In genomic region chr19:43884668-43885498, GRCm38 (mm10) we compare ENCODE assay signal across 17 mouse cellular contexts. TPM values are rescaled to one million over a fixed set of nuclear protein-coding genes. Genes with fewer than 3 reads are reported as not detected.
DNase-seq lines count a peak whose midpoint lies in the region; ATAC-seq lines count a peak whose summit lies in the region.
"Had no signal": no experiment of that assay in that cellular context is flagged by ENCODE, and none has a peak within 500 bp of the region (broad histone marks: within the 10 kb centered on the region; RNA-seq: fewer than 3 reads in every experiment).

No protein-coding gene starts in this region.

- intact Hi-C loops in heart, postnatal 36 days (cut with DNase I) = no loop called here

- no peaks in the 10 kb centered on the region for H3K27me3 ChIP-seq in heart, embryonic 12.5 days (replicated peaks)
- no peaks in the 10 kb centered on the region for H3K27me3 ChIP-seq in intestine, embryonic 16.5 days (replicated peaks; ENCODE audit: control insufficient read depth, insufficient read depth, low read length)
- no peaks in the 10 kb centered on the region for H3K27me3 ChIP-seq in embryonic facial prominence, embryonic 10.5 days (replicated peaks; ENCODE audit: low read depth, poor library complexity, severe bottlenecking)
- H3K27me3 ChIP-seq: limb, embryonic 12.5 days; midbrain, embryonic 13.5 days had no signal

- 65% methylated on average over 13 of the region's 13 CpGs for WGBS in heart, embryonic 12.5 days
- WGBS in intestine, embryonic 16.5 days = 44% methylated on average over 13 of the region's 13 CpGs
- WGBS in embryonic facial prominence, embryonic 10.5 days = 81% methylated on average over 13 of the region's 13 CpGs

- no peak overlapping the region for H3K4me3 ChIP-seq in heart, embryonic 12.5 days
- peak overlapping the region; percentile 18 for H3K4me3 ChIP-seq in intestine, embryonic 16.5 days (ENCODE audit: low read length)
- no peak overlapping the region for H3K4me3 ChIP-seq in embryonic facial prominence, embryonic 10.5 days
- H3K4me3 ChIP-seq: limb, embryonic 12.5 days; midbrain, embryonic 13.5 days had no signal

- no peaks in the 10 kb centered on the region for H3K36me3 ChIP-seq in heart, embryonic 12.5 days
- no peaks in the 10 kb centered on the region for H3K36me3 ChIP-seq in intestine, embryonic 16.5 days (ENCODE audit: control insufficient read depth, insufficient read depth, low read length)
- H3K36me3 ChIP-seq in embryonic facial prominence, embryonic 10.5 days (replicated peaks) = no peaks in the 10 kb centered on the region
- H3K36me3 ChIP-seq: midbrain, embryonic 13.5 days had no signal

- no peak overlapping the region for H3K4me2 ChIP-seq in heart, embryonic 12.5 days
- H3K4me2 ChIP-seq in intestine, embryonic 16.5 days (ENCODE audit: low read depth, low read length) = peak overlapping the region; percentile 44
- H3K4me2 ChIP-seq: limb, embryonic 12.5 days; midbrain, embryonic 13.5 days had no signal

- H3K27ac ChIP-seq in heart, embryonic 12.5 days (ENCODE audit: poor library complexity, severe bottlenecking) = no peak overlapping the region
- H3K27ac ChIP-seq in intestine, embryonic 16.5 days (ENCODE audit: low read length) = peak overlapping the region; percentile 76
- no peak overlapping the region for H3K27ac ChIP-seq in embryonic facial prominence, embryonic 10.5 days (replicated peaks)
- H3K27ac ChIP-seq: limb, embryonic 12.5 days; midbrain, embryonic 13.5 days had no signal

- H3K9ac ChIP-seq in heart, embryonic 12.5 days = no peak overlapping the region
- 0 out of 2 replicates have a peak overlapping the region, but pooled peaks have one; percentile 46 for H3K9ac ChIP-seq in intestine, embryonic 16.5 days (ENCODE audit: low read depth, low read length)
- H3K9ac ChIP-seq: limb, embryonic 12.5 days; midbrain, embryonic 13.5 days had no signal

- peak; percentile 56; the same call in 1 of the 2 replicates for ATAC-seq in heart, embryonic 12.5 days (ENCODE audit: insufficient number of reproducible peaks, low FRiP score)
- ATAC-seq in intestine, embryonic 16.5 days = peak; percentile 40
- peak; percentile 78 for ATAC-seq in megakaryocyte progenitor cell, adult 5-6 weeks (replicated peaks; ENCODE audit: poor library complexity)
- ATAC-seq: midbrain, embryonic 13.5 days had no signal

- H3K9me3 ChIP-seq in heart, embryonic 12.5 days (replicated peaks) = no peaks in the 10 kb centered on the region
- no peaks in the 10 kb centered on the region for H3K9me3 ChIP-seq in intestine, embryonic 16.5 days (ENCODE audit: control insufficient read depth, low read length)
- H3K9me3 ChIP-seq in embryonic facial prominence, embryonic 10.5 days = peaks cover 4% of the 10 kb centered on the region; the same call in 1 of the 2 replicates
- H3K9me3 ChIP-seq: midbrain, embryonic 13.5 days had no signal

- H3K4me1 ChIP-seq in heart, embryonic 12.5 days (replicated peaks) = peaks cover 32% of the 10 kb centered on the region
- H3K4me1 ChIP-seq in intestine, embryonic 16.5 days (ENCODE audit: control insufficient read depth, insufficient read depth, low read length) = peaks cover 46% of the 10 kb centered on the region
- H3K4me1 ChIP-seq in embryonic facial prominence, embryonic 10.5 days = peaks cover 41% of the 10 kb centered on the region

- no peak for DNase-seq in heart, postnatal 36 days
- DNase-seq in A20 (ENCODE audit: low read depth, low spot score) = peak; percentile 44
- no peak for DNase-seq in right cerebral cortex, postnatal 10 days (ENCODE audit: low spot score in 2 of 2)
- no peak for DNase-seq in embryonic facial prominence, embryonic 10.5 days (ENCODE audit: low spot score)
- DNase-seq in embryo, embryonic 9.5 days (ENCODE audit: extremely low spot score) = no peak
- DNase-seq: adrenal gland, postnatal 25 days; cerebellum, adult 11-12 months; embryo, embryonic 11 days; heart, adult 11 months; heart, postnatal 4 days; kidney, adult 9 months; thymus, adult 2 months had no signal

RNA-seq across cellular contexts. Expression of gene Dnmbp, which starts 55.1 kb away (rescaled TPM):
- 11.8 and 11.9 TPM in 2 replicates for polyA plus RNA-seq in heart, embryonic 12.5 days (2016; fragmentation: Nextera tagmentation; extraction: Ambion mirVana)
- 1 to 10 TPM; 9.0 to 9.7 TPM for total RNA-seq in heart, postnatal 36 days (2021)
- 34.2 and 34.3 TPM in 2 replicates for polyA plus RNA-seq in intestine, embryonic 16.5 days (2015; fragmentation: Nextera tagmentation; extraction: Ambion mirVana)
- 7.4 and 7.7 TPM in 2 replicates for total RNA-seq in megakaryocyte progenitor cell, adult 5-6 weeks (2015)
- total RNA-seq in megakaryocyte progenitor cell, adult 5-6 weeks (2017) = 7.7 and 14.6 TPM in 2 replicates
- 20.4 and 20.8 TPM in 2 replicates for polyA plus RNA-seq in embryonic facial prominence, embryonic 10.5 days (2016; fragmentation: Nextera tagmentation; extraction: Ambion mirVana)
